Comparison of ENCODE assay signal across 11 mouse cellular contexts in genomic region chr2:55101279-55101678, GRCm38 (mm10).
DNase-seq lines count a peak whose midpoint lies in the region; ATAC-seq lines count a peak whose summit lies in the region.
"Had no signal": no experiment of that assay in that cellular context is flagged by ENCODE, and none has a peak within 500 bp of the region (broad histone marks: within the 10 kb centered on the region; RNA-seq: fewer than 3 reads in every experiment).

No protein-coding gene starts in this region.

- no peaks in the 10 kb centered on the region for H3K4me1 ChIP-seq in kidney, embryonic 16.5 days (ENCODE audit: insufficient read depth, low read length)
- H3K4me1 ChIP-seq: liver, embryonic 12.5 days; megakaryocyte, embryonic 14.5 days; neural tube, embryonic 13.5 days had no signal

- H3K36me3 ChIP-seq in kidney, embryonic 16.5 days (ENCODE audit: insufficient read depth, low read length), result no peaks in the 10 kb centered on the region
- H3K36me3 ChIP-seq: liver, embryonic 12.5 days; neural tube, embryonic 13.5 days had no signal

- no peaks in the 10 kb centered on the region for H3K27me3 ChIP-seq in kidney, embryonic 16.5 days (ENCODE audit: insufficient read depth, low read length)
- H3K27me3 ChIP-seq: liver, embryonic 12.5 days; megakaryocyte, embryonic 14.5 days; neural tube, embryonic 13.5 days had no signal

- no peak for ATAC-seq in kidney, embryonic 16.5 days (ENCODE audit: low FRiP score, low TSS enrichment)
- ATAC-seq: liver, embryonic 12.5 days had no signal

- WGBS in kidney, embryonic 16.5 days, result 63% methylated on average over 5 of the region's 5 CpGs

- H3K4me2 ChIP-seq in kidney, embryonic 16.5 days (replicated peaks; ENCODE audit: low read depth, low read length), result no peak overlapping the region
- H3K4me2 ChIP-seq: liver, embryonic 12.5 days; neural tube, embryonic 13.5 days had no signal

- H3K27ac ChIP-seq in kidney, embryonic 16.5 days (ENCODE audit: low read length), result no peak overlapping the region
- H3K27ac ChIP-seq: liver, embryonic 12.5 days; neural tube, embryonic 13.5 days had no signal

- H3K9ac ChIP-seq in kidney, embryonic 16.5 days (replicated peaks; ENCODE audit: low read length), result no peak overlapping the region
- H3K9ac ChIP-seq: liver, embryonic 12.5 days; neural tube, embryonic 13.5 days had no signal

- no peak overlapping the region for H3K4me3 ChIP-seq in kidney, embryonic 16.5 days (ENCODE audit: low read length)
- H3K4me3 ChIP-seq: liver, embryonic 12.5 days; megakaryocyte, embryonic 14.5 days; neural tube, embryonic 13.5 days had no signal

- peak; percentile 6 to 38 for DNase-seq in cerebellum, postnatal 25 days
- no peak for DNase-seq in cerebellum, adult 11-12 months
- peak; percentile 21 for DNase-seq in kidney, postnatal 10 days
- DNase-seq in thymus, postnatal 4 days, result peak; percentile 8
- no peak for DNase-seq in thymus, postnatal 36 days
- no peak for DNase-seq in spleen, postnatal 14 days (ENCODE audit: low spot score in 2 of 2)
- DNase-seq in spleen, postnatal 36 days (ENCODE audit: low spot score in 2 of 2), result no peak

- no peaks in the 10 kb centered on the region for H3K9me3 ChIP-seq in kidney, embryonic 16.5 days (ENCODE audit: low read length)
- H3K9me3 ChIP-seq: liver, embryonic 12.5 days; megakaryocyte, embryonic 14.5 days; neural tube, embryonic 13.5 days had no signal

Comparison
In these comparisons a context has a peak if more than half of its experiments do, and no peak if none do; other contexts are left out.
1. DNase-seq: peak in cerebellum, postnatal 25 days (2 of 2), kidney, postnatal 10 days (single experiment) and thymus, postnatal 4 days (single experiment); none in cerebellum, adult 11-12 months (single experiment), thymus, postnatal 36 days (0 of 2), spleen, postnatal 14 days (0 of 2) and spleen, postnatal 36 days (0 of 2).